Mouse (Mus musculus) limb, embryonic 15.5 days (tissue): ENCODE measurements around the gene Lrrn1. TPM values are rescaled to one million over a fixed set of nuclear protein-coding genes. Genes with fewer than 3 reads are reported as not detected.
A peak's percentile ranks its signal among the peaks of the same experiment; 100 is the strongest.

Experiments
- ATAC-seq: fragments of 200-750 bp; cut with Nextera tagmentation; 2 replicates; pipeline ENCODE4 v1.8.0; 2017; ENCODE audit warnings: low read depth, moderate TSS enrichment; ENCODE audit not compliant: insufficient number of reproducible peaks, low FRiP score, low TSS enrichment
- H3K27ac ChIP-seq: fragments of 300-500 bp; sonication (generic); 2 replicates; pipeline ENCODE4 v1.5.1; 2015; ENCODE audit warnings: moderate library complexity, mild to moderate bottlenecking, inconsistent platforms
- H3K27me3 ChIP-seq: fragments of 300-500 bp; sonication (generic); 2 replicates; pipeline ENCODE4 v1.6.1; 2015; ENCODE audit warnings: inconsistent platforms
- H3K36me3 ChIP-seq: fragments of 300-500 bp; sonication (generic); 2 replicates; pipeline ENCODE4 v1.6.1; 2015; ENCODE audit warnings: inconsistent platforms
- H3K4me1 ChIP-seq: fragments of 300-500 bp; sonication (generic); 2 replicates; pipeline ENCODE4 v1.6.1; 2015; ENCODE audit warnings: inconsistent platforms
- H3K4me2 ChIP-seq: fragments of 300-500 bp; sonication (generic); 2 replicates; pipeline ENCODE4 v1.6.1; 2015; ENCODE audit warnings: mild to moderate bottlenecking, inconsistent platforms
- H3K4me3 ChIP-seq: fragments of 300-500 bp; sonication (generic); 2 replicates; pipeline ENCODE4 v1.5.1; 2015; ENCODE audit warnings: mild to moderate bottlenecking, inconsistent platforms
- H3K9ac ChIP-seq: fragments of 300-500 bp; sonication (generic); 2 replicates; pipeline ENCODE4 v1.6.1; 2015; ENCODE audit warnings: inconsistent platforms
- H3K9me3 ChIP-seq: fragments of 300-500 bp; sonication (generic); 2 replicates; pipeline ENCODE4 v1.6.1; 2016; ENCODE audit warnings: inconsistent platforms
- WGBS: fragments of 180-500 bp; shearing (Covaris S2); methylation state at CpG from one replicate; pipeline ENCODE4 v1.1.7; 2015; 5-methylcytosine and 5-hydroxymethylcytosine counted together
- polyA plus RNA-seq: library from polyadenylated mRNA; unstranded; fragments of >200 nt; fragmentation: Nextera tagmentation; extraction: Ambion mirVana; gene quantifications from 2 replicates; pipeline ENCODE4 v1.2.1, GENCODE M21; 2015

Gene Lrrn1
- 35.1 and 45.8 TPM in 2 replicates for polyA plus RNA-seq

- H3K4me2 ChIP-seq, result peak within 1 kb of the TSS; percentile 98
- H3K27me3 ChIP-seq, result peaks cover 5% of the 10 kb centered on the region; the same call in 1 of the 2 replicates
- peak within 1 kb of the TSS; percentile 66 for H3K4me3 ChIP-seq
- H3K36me3 ChIP-seq, result no peaks in the 10 kb centered on the region
- peaks cover 13% of the 10 kb centered on the region for H3K4me1 ChIP-seq
- H3K9me3 ChIP-seq, result no peaks in the 10 kb centered on the region
- peak; percentile 81 for ATAC-seq
- H3K9ac ChIP-seq, result peak within 1 kb of the TSS; percentile 48
- H3K27ac ChIP-seq, result peak within 1 kb of the TSS; percentile 33
- 3% methylated on average over 34 of the region's 43 CpGs for WGBS
Observed at GRCm38 (mm10) chr6:107528877-107529864, at the start of gene Lrrn1. Gene Lrrn1, plus strand, starts transcription at chr6:107529768.

- Histone ChIP-seq H3K9me3 (no peaks in the 10 kb centered on the region), H3K4me3 (no peak overlapping the region), H3K4me2 (no peak overlapping the region), H3K9ac (no peak overlapping the region), H3K4me1 (no peaks in the 10 kb centered on the region), H3K27ac (no peak overlapping the region), H3K36me3 (no peaks in the 10 kb centered on the region), H3K27me3 (no peaks in the 10 kb centered on the region)
- 39% methylated on average over 1 of the region's 1 CpGs for WGBS
- no peak for ATAC-seq
Observed at GRCm38 (mm10) chr6:107494491-107494890, 35.1 kb upstream of the Lrrn1 start.

- 78% methylated on average over 1 of the region's 1 CpGs for WGBS
- H3K9me3 ChIP-seq, result no peaks in the 10 kb centered on the region
- no peak for ATAC-seq
Observed at GRCm38 (mm10) chr6:107495830-107496229, 33.7 kb upstream of the Lrrn1 start.

GRCm38 (mm10) chr6:107513716-107514115 is 15.9 kb upstream of the Lrrn1 start:
- WGBS, result 73% methylated on average over 4 of the region's 4 CpGs
- Histone ChIP-seq H3K4me2 (no peak overlapping the region), H3K9ac (no peak overlapping the region), H3K4me1 (no peaks in the 10 kb centered on the region), H3K9me3 (no peaks in the 10 kb centered on the region), H3K27me3 (no peaks in the 10 kb centered on the region), H3K27ac (no peak overlapping the region), H3K4me3 (no peak overlapping the region), H3K36me3 (no peaks in the 10 kb centered on the region)
- no peak for ATAC-seq

More at GRCm38 (mm10) chr6:107495830-107496229, 33.7 kb upstream of the Lrrn1 start:
- Histone ChIP-seq H3K4me2 (no peak overlapping the region), H3K27ac (no peak overlapping the region), H3K36me3 (no peaks in the 10 kb centered on the region), H3K4me3 (no peak overlapping the region), H3K27me3 (no peaks in the 10 kb centered on the region), H3K4me1 (no peaks in the 10 kb centered on the region), H3K9ac (no peak overlapping the region)

- no peaks in the 10 kb centered on the region for H3K27me3 ChIP-seq
- H3K9ac ChIP-seq, result no peak overlapping the region
- H3K4me1 ChIP-seq, result no peaks in the 10 kb centered on the region
- H3K4me2 ChIP-seq, result no peak overlapping the region
- WGBS, result 67% methylated on average over 2 of the region's 2 CpGs
- no peak overlapping the region for H3K27ac ChIP-seq
- no peak overlapping the region for H3K4me3 ChIP-seq
- no peak for ATAC-seq
- H3K36me3 ChIP-seq, result no peaks in the 10 kb centered on the region
- no peaks in the 10 kb centered on the region for H3K9me3 ChIP-seq
Observed at GRCm38 (mm10) chr6:107523953-107524352, 5.6 kb upstream of the Lrrn1 start.

- Histone ChIP-seq H3K4me2 (peak overlapping the region; percentile 98), H3K36me3 (no peaks in the 10 kb centered on the region), H3K4me1 (peaks cover 13% of the 10 kb centered on the region), H3K4me3 (peak overlapping the region; percentile 66), H3K9ac (peak overlapping the region; percentile 48), H3K27ac (peak overlapping the region; percentile 33), H3K9me3 (no peaks in the 10 kb centered on the region), H3K27me3 (peaks cover 5% of the 10 kb centered on the region; the same call in 1 of the 2 replicates)
- WGBS, result under 1% methylated on average over 34 of the region's 34 CpGs
- ATAC-seq, result peak; percentile 46; the same call in 1 of the 2 replicates
Observed at GRCm38 (mm10) chr6:107529911-107530431, 403 bp downstream of the Lrrn1 start.

GRCm38 (mm10) chr6:107530621-107531285 is 1.2 kb downstream of the Lrrn1 start:
- H3K4me1 ChIP-seq, result peaks cover 13% of the 10 kb centered on the region
- peak overlapping the region; percentile 98 for H3K4me2 ChIP-seq
- peaks cover 5% of the 10 kb centered on the region; the same call in 1 of the 2 replicates for H3K27me3 ChIP-seq
- H3K27ac ChIP-seq, result peak overlapping the region; percentile 33; the same call in 1 of the 2 replicates
- H3K9me3 ChIP-seq, result no peaks in the 10 kb centered on the region
- no peaks in the 10 kb centered on the region for H3K36me3 ChIP-seq
- WGBS, result 2% methylated on average over 15 of the region's 15 CpGs
- peak overlapping the region; percentile 48; the same call in 1 of the 2 replicates for H3K9ac ChIP-seq
- no peak for ATAC-seq
- peak overlapping the region; percentile 66 for H3K4me3 ChIP-seq

GRCm38 (mm10) chr6:107531526-107532080 is 2.0 kb downstream of the Lrrn1 start:
- Histone ChIP-seq H3K4me3 (peak overlapping the region; percentile 66), H3K9ac (no peak overlapping the region)

GRCm38 (mm10) chr6:107534533-107534932 is 5.0 kb downstream of the Lrrn1 start:
- Histone ChIP-seq H3K4me3 (no peak overlapping the region), H3K4me1 (peaks cover 13% of the 10 kb centered on the region), H3K9me3 (no peaks in the 10 kb centered on the region), H3K27me3 (peaks cover 5% of the 10 kb centered on the region; the same call in 1 of the 2 replicates), H3K4me2 (no peak overlapping the region), H3K9ac (no peak overlapping the region), H3K27ac (no peak overlapping the region), H3K36me3 (no peaks in the 10 kb centered on the region)
- no peak for ATAC-seq
- WGBS, result 50% methylated on average over 1 of the region's 1 CpGs

More at GRCm38 (mm10) chr6:107531526-107532080, 2.0 kb downstream of the Lrrn1 start:
- WGBS, result 61% methylated on average over 8 of the region's 8 CpGs
- H3K27me3 ChIP-seq, result peaks cover 5% of the 10 kb centered on the region; the same call in 1 of the 2 replicates
- H3K4me2 ChIP-seq, result peak overlapping the region; percentile 98; the same call in 1 of the 2 replicates
- no peak overlapping the region for H3K27ac ChIP-seq
- ATAC-seq, result no peak
- H3K4me1 ChIP-seq, result peaks cover 13% of the 10 kb centered on the region
- no peaks in the 10 kb centered on the region for H3K9me3 ChIP-seq
- no peaks in the 10 kb centered on the region for H3K36me3 ChIP-seq

- Histone ChIP-seq H3K4me2 (no peak overlapping the region), H3K36me3 (no peaks in the 10 kb centered on the region), H3K9ac (no peak overlapping the region), H3K4me3 (no peak overlapping the region), H3K9me3 (no peaks in the 10 kb centered on the region), H3K4me1 (no peaks in the 10 kb centered on the region), H3K27me3 (no peaks in the 10 kb centered on the region), H3K27ac (no peak overlapping the region)
- no peak for ATAC-seq
- WGBS, result 89% methylated on average over 4 of the region's 4 CpGs
Observed at GRCm38 (mm10) chr6:107536631-107537030, 7.1 kb downstream of the Lrrn1 start.

- no peak for ATAC-seq
- H3K27me3 ChIP-seq, result no peaks in the 10 kb centered on the region
- 85% methylated on average over 11 of the region's 11 CpGs for WGBS
Observed at GRCm38 (mm10) chr6:107541222-107541621, 11.7 kb downstream of the Lrrn1 start.

More at GRCm38 (mm10) chr6:107541222-107541621, 11.7 kb downstream of the Lrrn1 start:
- H3K36me3 ChIP-seq, result no peaks in the 10 kb centered on the region
- H3K9me3 ChIP-seq, result no peaks in the 10 kb centered on the region
- no peaks in the 10 kb centered on the region for H3K4me1 ChIP-seq
- no peak overlapping the region for H3K4me2 ChIP-seq
- H3K27ac ChIP-seq, result no peak overlapping the region
- no peak overlapping the region for H3K4me3 ChIP-seq
- H3K9ac ChIP-seq, result no peak overlapping the region
